Mouse (Mus musculus): ENCODE results near the gene Ralb. TPM values are rescaled to one million over a fixed set of nuclear protein-coding genes. Genes with fewer than 3 reads are reported as not detected.

The Ralb gene
- polyA plus RNA-seq, 1 experiment from 2014 or later, result 145 TPM

GRCm38 (mm10) chr1:119530941-119531340, 26.3 kb upstream of the Ralb start:
- H3K36me3 ChIP-seq (ENCODE audit: control insufficient read depth, insufficient read depth), result peaks cover 18% of the 10 kb centered on the region
- H3K27ac ChIP-seq (ENCODE audit: low read depth, low read length), result peak overlapping the region; percentile 66; the same call in 1 of the 2 replicates
- no peaks in the 10 kb centered on the region for H3K27me3 ChIP-seq (replicated peaks; ENCODE audit: control insufficient read depth, insufficient read depth, low read length)
- H3K4me1 ChIP-seq (replicated peaks; ENCODE audit: control insufficient read depth, insufficient read depth, low read length), result peaks cover 9% of the 10 kb centered on the region; the same call in 1 of the 2 replicates
- no peak for TF ChIP-seq CTCF (IDR thresholded peaks at IDR 0.05; ENCODE audit: low read depth)
- 44% methylated on average over 13 of the region's 13 CpGs for WGBS
- no peak overlapping the region for H3K4me2 ChIP-seq (replicated peaks; ENCODE audit: low read depth)
- no peak overlapping the region for H3K9ac ChIP-seq (ENCODE audit: low read depth, low read length)
- no peak overlapping the region for H3K4me3 ChIP-seq (ENCODE audit: low read depth, low read length)
- peak; percentile 63 for ATAC-seq
- H3K9me3 ChIP-seq (ENCODE audit: control insufficient read depth), result 0 out of 2 replicates have a peak, but pooled peaks cover 4% of the 10 kb centered on the region

- H3K27ac ChIP-seq (ENCODE audit: low read depth, low read length), result peak within 1 kb of the TSS; percentile 86
- peak within 1 kb of the TSS; percentile 86 for H3K4me2 ChIP-seq (replicated peaks; ENCODE audit: low read depth)
- no peaks in the 10 kb centered on the region for H3K27me3 ChIP-seq (replicated peaks; ENCODE audit: control insufficient read depth, insufficient read depth, low read length)
- peaks cover 15% of the 10 kb centered on the region for H3K4me1 ChIP-seq (replicated peaks; ENCODE audit: control insufficient read depth, insufficient read depth, low read length)
- peaks cover 18% of the 10 kb centered on the region for H3K36me3 ChIP-seq (ENCODE audit: control insufficient read depth, insufficient read depth)
- under 1% methylated on average over 81 of the region's 82 CpGs for WGBS
- ATAC-seq, result peak; percentile 91
- peak within 1 kb of the TSS; percentile 68 for H3K4me3 ChIP-seq (ENCODE audit: low read depth, low read length)
- H3K9ac ChIP-seq (ENCODE audit: low read depth, low read length), result peak within 1 kb of the TSS; percentile 80
- 0 out of 2 replicates have a peak, but pooled peaks have one; percentile 1 for TF ChIP-seq CTCF (IDR thresholded peaks at IDR 0.05; ENCODE audit: low read depth)
- 0 out of 2 replicates have a peak, but pooled peaks cover 4% of the 10 kb centered on the region for H3K9me3 ChIP-seq (ENCODE audit: control insufficient read depth)
Observed at GRCm38 (mm10) chr1:119525689-119526591, 21.3 kb upstream of the Ralb start, which contains the start of gene Tmem185b. Gene Tmem185b, plus strand, starts transcription at chr1:119526160.

GRCm38 (mm10) chr1:119525004-119525444, 20.4 kb upstream of the Ralb start:
- ATAC-seq, result no peak
- Histone ChIP-seq H3K9ac (ENCODE audit: low read depth, low read length) (peak overlapping the region; percentile 80; the same call in 1 of the 2 replicates), H3K27ac (ENCODE audit: low read depth, low read length) (peak overlapping the region; percentile 86; the same call in 1 of the 2 replicates), H3K4me3 (ENCODE audit: low read depth, low read length) (peak overlapping the region; percentile 68), H3K36me3 (ENCODE audit: control insufficient read depth, insufficient read depth) (peaks cover 18% of the 10 kb centered on the region), H3K4me1 (replicated peaks; ENCODE audit: control insufficient read depth, insufficient read depth, low read length) (peaks cover 15% of the 10 kb centered on the region), H3K9me3 (ENCODE audit: control insufficient read depth) (0 out of 2 replicates have a peak, but pooled peaks cover 4% of the 10 kb centered on the region), H3K27me3 (replicated peaks; ENCODE audit: control insufficient read depth, insufficient read depth, low read length) (no peaks in the 10 kb centered on the region), H3K4me2 (replicated peaks; ENCODE audit: low read depth) (peak overlapping the region; percentile 86)
- 9% methylated on average over 5 of the region's 5 CpGs for WGBS
- peak; percentile 47 for TF ChIP-seq CTCF (IDR thresholded peaks at IDR 0.05; ENCODE audit: low read depth)

- Histone ChIP-seq H3K9ac (ENCODE audit: low read depth, low read length) (no peak overlapping the region), H3K4me2 (replicated peaks; ENCODE audit: low read depth) (no peak overlapping the region), H3K27me3 (replicated peaks; ENCODE audit: control insufficient read depth, insufficient read depth, low read length) (no peaks in the 10 kb centered on the region), H3K4me3 (ENCODE audit: low read depth, low read length) (no peak overlapping the region), H3K36me3 (ENCODE audit: control insufficient read depth, insufficient read depth) (peaks cover 13% of the 10 kb centered on the region), H3K9me3 (ENCODE audit: control insufficient read depth) (0 out of 2 replicates have a peak, but pooled peaks cover 2% of the 10 kb centered on the region), H3K27ac (ENCODE audit: low read depth, low read length) (peak overlapping the region; percentile 86), H3K4me1 (replicated peaks; ENCODE audit: control insufficient read depth, insufficient read depth, low read length) (peaks cover 15% of the 10 kb centered on the region)
- 85% methylated on average over 7 of the region's 7 CpGs for WGBS
- ATAC-seq, result no peak
- TF ChIP-seq CTCF (IDR thresholded peaks at IDR 0.05; ENCODE audit: low read depth), result no peak
Observed at GRCm38 (mm10) chr1:119523826-119524225, 19.2 kb upstream of the Ralb start.

GRCm38 (mm10) chr1:119523369-119523768, 18.8 kb upstream of the Ralb start:
- Histone ChIP-seq H3K9me3 (ENCODE audit: control insufficient read depth) (no peaks in the 10 kb centered on the region), H3K4me3 (ENCODE audit: low read depth, low read length) (no peak overlapping the region), H3K27me3 (replicated peaks; ENCODE audit: control insufficient read depth, insufficient read depth, low read length) (no peaks in the 10 kb centered on the region), H3K27ac (ENCODE audit: low read depth, low read length) (peak overlapping the region; percentile 86; the same call in 1 of the 2 replicates), H3K9ac (ENCODE audit: low read depth, low read length) (0 out of 2 replicates have a peak overlapping the region, but pooled peaks have one; percentile 7), H3K4me1 (replicated peaks; ENCODE audit: control insufficient read depth, insufficient read depth, low read length) (peaks cover 15% of the 10 kb centered on the region), H3K36me3 (ENCODE audit: control insufficient read depth, insufficient read depth) (peaks cover 9% of the 10 kb centered on the region), H3K4me2 (replicated peaks; ENCODE audit: low read depth) (no peak overlapping the region)
- no peak for TF ChIP-seq CTCF (IDR thresholded peaks at IDR 0.05; ENCODE audit: low read depth)
- 68% methylated on average over 7 of the region's 7 CpGs for WGBS
- ATAC-seq, result no peak

- H3K4me2 ChIP-seq (replicated peaks; ENCODE audit: low read depth), result no peak overlapping the region
- H3K27ac ChIP-seq (ENCODE audit: low read depth, low read length), result peak overlapping the region; percentile 86; the same call in 1 of the 2 replicates
- no peak overlapping the region for H3K9ac ChIP-seq (ENCODE audit: low read depth, low read length)
- no peaks in the 10 kb centered on the region for H3K9me3 ChIP-seq (ENCODE audit: control insufficient read depth)
- no peak overlapping the region for H3K4me3 ChIP-seq (ENCODE audit: low read depth, low read length)
- 54% methylated on average over 4 of the region's 4 CpGs for whole genome bisulfite sequencing
- H3K36me3 ChIP-seq (ENCODE audit: control insufficient read depth, insufficient read depth), result peaks cover 7% of the 10 kb centered on the region; the same call in 1 of the 2 replicates
- no peaks in the 10 kb centered on the region for H3K27me3 ChIP-seq (replicated peaks; ENCODE audit: control insufficient read depth, insufficient read depth, low read length)
- H3K4me1 ChIP-seq (replicated peaks; ENCODE audit: control insufficient read depth, insufficient read depth, low read length), result peaks cover 14% of the 10 kb centered on the region
- no peak for TF ChIP-seq CTCF (IDR thresholded peaks at IDR 0.05; ENCODE audit: low read depth)
- peak; percentile 77 for ATAC-seq
Observed at GRCm38 (mm10) chr1:119522726-119523125, 18.1 kb upstream of the Ralb start.
